Mouse (Mus musculus): ENCODE measurements at regions not wholly inside any gene's neighbourhood (a gene's known extent, or its start where the extent isn't known, plus 50 kb on each side); places are given as distances from the start of the nearest gene placed in this dataset.

- no peak for DNase-seq (ENCODE audit: inconsistent age in 2 of 2, low spot score in 1 of 2)
These were observed 157.2 kb downstream of the Pmp22 start for GRCm38 (mm10) chr11:63286026-63286425.

DNA sequence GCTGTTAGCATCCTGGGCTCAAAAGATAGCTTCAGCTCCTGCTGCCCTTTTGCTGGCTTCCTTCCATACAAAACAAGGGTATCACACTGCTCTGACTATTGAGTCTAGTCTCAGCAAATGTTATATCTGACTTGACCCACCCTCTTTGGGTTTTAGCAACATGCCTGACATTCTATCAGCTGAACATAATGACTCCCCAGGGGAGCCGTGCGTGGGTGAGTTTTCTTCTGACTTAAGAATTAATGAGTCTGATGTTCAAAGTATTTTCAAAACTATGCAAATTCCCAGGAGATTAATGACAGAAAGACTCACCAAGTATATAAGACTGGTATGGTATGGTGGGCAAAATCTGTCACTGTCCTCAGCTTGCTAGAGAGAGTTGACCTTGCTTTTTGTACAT lies 159.0 kb downstream of the Pmp22 start:
- DNase-seq (ENCODE audit: inconsistent age in 2 of 2, low spot score in 1 of 2) = no peak

- DNase-seq (ENCODE audit: inconsistent age in 2 of 2, low spot score in 1 of 2) = no peak
These were observed 161.8 kb downstream of the Pmp22 start for GRCm38 (mm10) chr11:63290618-63291017.

GRCm38 (mm10) chr11:63293485-63293884 lies 164.7 kb downstream of the Pmp22 start:
- DNase-seq (ENCODE audit: inconsistent age in 2 of 2, low spot score in 1 of 2) = no peak

DNA sequence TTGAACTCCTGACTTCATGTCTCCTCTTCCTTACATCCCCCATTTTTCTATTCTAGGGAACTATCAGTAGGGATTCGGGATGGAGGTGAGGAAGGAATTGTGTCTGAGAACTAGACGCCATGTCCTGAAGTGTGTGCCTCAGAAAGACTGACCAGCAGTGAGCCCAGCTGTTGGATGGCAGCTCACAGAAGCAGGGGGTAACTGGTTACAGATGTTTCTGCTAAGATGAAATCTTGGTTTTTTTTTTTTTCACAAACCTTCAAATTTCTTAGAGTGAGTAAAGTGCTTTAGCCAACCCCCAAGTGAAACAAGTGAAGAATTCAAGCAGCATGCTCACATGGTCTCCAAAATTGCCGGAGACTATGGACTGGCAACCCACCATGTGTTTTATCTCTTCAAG lies 165.7 kb downstream of the Pmp22 start:
- DNase-seq (ENCODE audit: inconsistent age in 2 of 2, low spot score in 1 of 2) = no peak

- no peak for DNase-seq (ENCODE audit: inconsistent age in 2 of 2, low spot score in 1 of 2)
These were observed 167.7 kb downstream of the Pmp22 start for GRCm38 (mm10) chr11:63296476-63296875.

GRCm38 (mm10) chr11:63299712-63300581 lies 171.2 kb downstream of the Pmp22 start:
- no peak for DNase-seq (ENCODE audit: inconsistent age in 2 of 2, low spot score in 1 of 2)

- DNase-seq (ENCODE audit: inconsistent age in 2 of 2, low spot score in 1 of 2) = no peak
These were observed 196.4 kb downstream of the Pmp22 start for GRCm38 (mm10) chr11:63325166-63325565.

DNA sequence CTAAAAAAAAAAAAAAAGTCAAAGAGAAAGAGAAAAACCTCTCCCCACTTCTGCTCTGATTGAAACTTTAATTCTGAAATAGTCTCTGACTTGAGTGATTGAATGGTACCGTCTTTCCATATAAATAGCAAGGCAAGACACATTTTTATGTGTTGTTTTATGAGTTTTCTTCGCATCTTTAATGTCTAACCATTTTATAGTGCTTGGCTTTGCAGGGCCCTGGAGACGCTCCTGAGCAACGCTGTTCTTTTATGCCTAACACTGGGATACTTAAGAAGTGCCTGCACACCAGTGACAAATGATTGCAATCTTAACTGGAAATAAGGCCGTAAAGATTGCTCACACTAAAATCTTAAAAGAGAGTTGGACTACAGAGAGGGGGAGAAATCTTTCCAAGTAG lies 198.1 kb downstream of the Pmp22 start:
- no peak for DNase-seq (ENCODE audit: inconsistent age in 2 of 2, low spot score in 1 of 2)

DNA sequence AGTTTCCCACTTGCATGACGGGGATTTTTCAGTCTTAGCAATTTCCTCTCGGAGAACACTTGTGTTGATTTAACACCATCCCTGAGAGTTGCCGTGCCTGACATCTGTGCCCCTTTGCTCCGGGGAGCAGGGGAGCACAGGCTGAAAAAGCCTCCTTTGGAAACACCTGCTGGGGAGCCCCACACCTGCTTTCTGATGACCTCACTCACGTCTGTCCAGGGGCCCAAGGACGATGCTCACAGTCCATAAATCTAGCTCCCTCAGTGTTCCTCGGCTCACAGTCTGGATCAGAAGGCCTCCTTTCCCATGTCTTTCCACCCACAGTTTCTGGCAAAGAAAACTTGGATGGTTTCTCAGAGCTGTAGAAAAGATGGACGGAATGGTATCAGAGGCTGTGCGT lies 208.7 kb downstream of the Pmp22 start:
- DNase-seq (ENCODE audit: inconsistent age in 2 of 2, low spot score in 1 of 2) = no peak

- no peak for DNase-seq (ENCODE audit: inconsistent age in 2 of 2, low spot score in 1 of 2)
These were observed 209.5 kb downstream of the Pmp22 start for GRCm38 (mm10) chr11:63338277-63338676.

DNA sequence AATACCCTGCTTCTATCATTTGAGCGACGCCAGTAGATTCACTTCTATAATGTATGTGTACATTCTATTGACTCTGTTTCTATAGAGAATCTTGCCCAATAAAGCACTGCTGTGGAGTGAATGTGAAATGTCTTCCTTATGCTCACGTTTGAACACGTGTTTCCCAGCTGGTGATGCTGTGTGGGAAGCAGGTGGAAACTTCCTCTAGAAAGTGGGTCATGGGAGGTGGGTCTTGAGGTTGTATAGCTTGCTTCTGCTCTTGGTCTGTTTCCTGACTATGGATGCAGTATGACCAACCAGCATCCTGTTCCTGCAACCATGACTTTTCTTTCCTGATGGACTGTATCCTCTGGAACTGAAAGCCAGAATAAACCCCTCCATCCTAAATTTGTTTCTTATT lies 216.9 kb downstream of the Pmp22 start:
- no peak for DNase-seq (ENCODE audit: inconsistent age in 2 of 2, low spot score in 1 of 2)

GRCm38 (mm10) chr11:63350123-63350696 lies 221.4 kb downstream of the Pmp22 start:
- peak; percentile 6 to 68 for DNase-seq (ENCODE audit: inconsistent age in 2 of 2, low spot score in 1 of 2)

GRCm38 (mm10) chr11:63351999-63352398 lies 223.2 kb downstream of the Pmp22 start:
- DNase-seq (ENCODE audit: inconsistent age in 2 of 2, low spot score in 1 of 2) = no peak

DNA sequence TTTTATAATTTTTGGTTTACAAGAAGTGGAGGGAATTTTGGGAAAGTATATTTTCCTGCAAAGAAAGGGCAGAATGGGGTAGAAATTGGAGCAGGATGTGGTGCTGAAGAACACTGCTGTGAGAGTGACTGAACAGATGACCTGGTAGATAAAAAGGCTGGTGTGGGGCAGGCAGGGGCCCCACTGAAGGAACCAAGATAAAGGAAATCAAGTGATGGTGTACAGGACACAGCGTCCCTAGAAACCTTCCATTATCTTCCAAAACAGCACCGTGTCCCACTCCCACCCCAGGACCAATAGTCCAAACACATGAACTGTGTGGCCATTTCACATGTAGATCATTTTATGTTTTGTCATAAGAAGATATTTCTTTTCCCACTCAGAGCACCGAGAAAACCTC lies 224.2 kb downstream of the Pmp22 start:
- DNase-seq (ENCODE audit: inconsistent age in 2 of 2, low spot score in 1 of 2) = no peak

DNA sequence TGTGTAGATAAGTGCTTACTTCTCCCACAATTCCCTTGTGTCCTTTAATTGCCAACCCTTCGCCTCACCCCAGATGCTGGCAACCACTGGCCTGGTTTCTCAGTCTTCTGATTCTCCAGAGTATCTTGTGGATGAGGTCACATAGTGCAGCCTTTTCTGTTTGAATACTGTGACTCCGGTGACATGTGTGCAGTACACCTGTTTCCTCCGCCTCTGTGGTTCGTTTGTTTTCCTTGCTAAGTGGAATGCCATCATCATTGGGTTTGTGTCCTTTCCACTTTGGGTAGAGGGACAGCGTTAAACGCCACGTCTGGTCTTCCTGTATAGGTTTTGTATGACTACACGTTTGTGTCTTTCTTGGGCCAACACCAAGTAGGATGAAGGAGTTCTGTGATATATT lies 224.9 kb downstream of the Pmp22 start:
- DNase-seq (ENCODE audit: inconsistent age in 2 of 2, low spot score in 1 of 2) = no peak

DNA sequence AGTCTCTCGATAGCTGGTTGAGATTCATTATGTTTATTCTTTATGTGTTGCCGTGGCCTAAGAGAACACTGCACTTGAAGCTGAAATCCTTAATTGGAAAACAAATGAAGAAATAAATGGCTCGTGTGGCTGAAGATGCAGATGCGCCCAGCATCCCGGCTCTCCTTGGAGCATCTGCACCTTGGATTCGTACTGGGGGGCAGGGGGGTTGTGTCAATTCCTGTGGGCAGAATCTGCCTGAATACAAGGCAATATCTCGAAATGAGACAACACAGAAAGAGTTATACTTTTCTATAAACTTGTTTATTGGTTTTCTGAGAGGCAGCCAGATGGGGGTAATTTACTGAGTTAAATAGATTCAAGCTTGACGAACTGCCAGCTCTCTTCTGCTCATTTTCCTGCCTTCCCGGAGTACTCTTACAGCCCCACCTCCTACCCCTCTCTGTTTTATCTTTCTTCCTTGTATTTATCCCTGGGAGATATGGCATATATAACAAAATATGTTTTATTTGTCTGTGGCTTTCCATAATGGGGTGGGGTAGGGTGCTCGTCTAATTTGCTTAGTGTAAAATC lies 229.1 kb downstream of the Pmp22 start:
- no peak for DNase-seq (ENCODE audit: inconsistent age in 2 of 2, low spot score in 1 of 2)

GRCm38 (mm10) chr11:63367756-63368265 lies 239.0 kb downstream of the Pmp22 start:
- DNase-seq (ENCODE audit: inconsistent age in 2 of 2, low spot score in 1 of 2) = no peak

- DNase-seq (ENCODE audit: inconsistent age in 2 of 2, low spot score in 1 of 2) = no peak
These were observed 240.7 kb downstream of the Pmp22 start for GRCm38 (mm10) chr11:63369475-63369874.

DNA sequence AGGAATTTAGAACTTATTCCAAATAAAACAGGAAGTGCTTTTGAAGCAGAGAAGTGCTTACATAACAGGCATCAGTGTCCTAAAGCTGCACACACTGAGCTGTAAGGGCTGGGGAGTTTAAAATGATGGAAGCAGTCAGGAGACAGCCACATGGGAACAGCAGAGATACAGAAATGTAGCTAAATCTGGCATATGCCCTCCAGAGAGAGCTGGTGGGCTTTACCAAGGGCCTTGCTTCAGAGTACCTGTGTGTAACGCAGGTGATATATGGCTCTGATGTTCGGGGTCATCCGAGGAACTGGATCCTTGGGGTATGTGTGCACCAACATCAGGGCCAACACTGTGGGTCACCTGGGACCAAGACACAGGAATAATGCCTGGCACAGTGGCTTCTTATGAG lies 247.5 kb downstream of the Pmp22 start:
- DNase-seq (ENCODE audit: inconsistent age in 2 of 2, low spot score in 1 of 2) = no peak

DNA sequence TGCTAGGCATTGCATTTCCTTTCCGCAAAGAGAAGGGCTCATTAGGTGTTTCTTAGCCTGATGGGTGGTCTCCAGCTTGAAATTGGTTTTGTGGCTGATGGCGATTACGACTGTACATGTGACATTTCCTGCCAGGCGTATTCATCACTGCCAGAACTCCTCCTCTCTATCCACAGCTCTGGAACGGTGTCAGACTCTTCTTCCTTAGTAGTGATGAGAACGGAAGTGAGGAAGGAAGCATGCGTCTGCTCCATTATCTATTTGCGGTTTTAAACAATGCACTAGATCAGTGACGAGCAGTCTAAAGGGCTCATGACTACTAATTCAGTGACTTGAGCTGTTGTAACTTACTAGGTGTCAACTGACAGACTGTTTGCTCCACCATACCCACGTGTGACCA lies 248.2 kb downstream of the Pmp22 start:
- DNase-seq (ENCODE audit: inconsistent age in 2 of 2, low spot score in 1 of 2) = peak in 1 of 2 experiments; percentile 20

DNA sequence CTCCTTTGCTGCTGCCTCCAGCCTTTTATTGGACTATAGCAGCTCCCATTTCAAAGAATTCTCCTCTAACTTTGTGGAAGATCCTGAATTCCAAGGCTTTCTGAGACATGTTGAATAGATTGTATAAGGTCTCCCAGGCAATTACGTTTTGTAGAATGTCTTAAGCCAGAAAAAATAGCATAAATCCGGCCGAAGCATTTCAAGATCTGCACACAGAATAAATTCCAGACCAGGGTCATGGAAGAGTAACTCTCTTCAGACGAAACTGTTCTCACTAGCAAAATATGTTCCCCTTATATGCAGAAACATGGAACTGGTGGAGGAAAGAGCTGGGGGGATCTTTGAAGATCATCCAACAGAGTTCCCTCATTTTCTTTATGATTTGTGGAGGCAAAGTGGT lies 259.5 kb downstream of the Pmp22 start:
- DNase-seq (ENCODE audit: inconsistent age in 2 of 2, low spot score in 1 of 2) = no peak
